32 mouse cellular contexts compared by ENCODE assay signal in genomic region chr2:149742661-149743060, GRCm38 (mm10).
"Had no signal": no experiment of that assay in that cellular context is flagged by ENCODE, and none has a peak within 500 bp of the region (broad histone marks: within the 10 kb centered on the region; RNA-seq: fewer than 3 reads in every experiment).

No protein-coding gene starts in this region.

- ATAC-seq: hindbrain, embryonic 16.5 days; hindbrain, postnatal 0 days; inflammation-experienced regulatory T-cells, adult 6 months; intestine, embryonic 15.5 days; intestine, embryonic 16.5 days; intestine, postnatal 0 days had no signal

- H3K9me3 ChIP-seq: heart, embryonic 10.5 days; heart, embryonic 12.5 days; heart, embryonic 13.5 days; heart, embryonic 15.5 days; hindbrain, embryonic 10.5 days; hindbrain, embryonic 12.5 days; hindbrain, embryonic 13.5 days; hindbrain, embryonic 15.5 days; intestine, embryonic 15.5 days had no signal

- H3K4me2 ChIP-seq: heart, embryonic 11.5 days; heart, embryonic 12.5 days; heart, embryonic 13.5 days; heart, embryonic 15.5 days; hindbrain, embryonic 12.5 days; hindbrain, embryonic 13.5 days; hindbrain, embryonic 14.5 days; hindbrain, embryonic 15.5 days; intestine, embryonic 15.5 days had no signal

- DNase-seq: heart, adult 2 months; heart, postnatal 10 days; heart, postnatal 14 days; heart, postnatal 36 days; heart, postnatal 4 days; kidney, adult 18-20 months; kidney, adult 2 months; kidney, adult 8-10 months; kidney, adult 9 months; kidney, postnatal 10 days; kidney, postnatal 14 days; kidney, postnatal 25 days; layer of hippocampus, adult 9-11 months; layer of hippocampus, postnatal 36 days had no signal

- H3K27ac ChIP-seq: heart, adult 2 months; heart, embryonic 10.5 days; heart, embryonic 13.5 days; heart, embryonic 15.5 days; hindbrain, embryonic 10.5 days; hindbrain, embryonic 12.5 days; hindbrain, embryonic 13.5 days; hindbrain, embryonic 14.5 days; hindbrain, embryonic 15.5 days; hindbrain, postnatal 0 days; intestine, embryonic 15.5 days; layer of hippocampus, adult 2 months; left cerebral cortex, adult 2 months had no signal

- H3K36me3 ChIP-seq: heart, embryonic 10.5 days; heart, embryonic 12.5 days; heart, embryonic 13.5 days; heart, embryonic 15.5 days; hindbrain, embryonic 10.5 days; hindbrain, embryonic 12.5 days; hindbrain, embryonic 13.5 days; hindbrain, embryonic 15.5 days; intestine, embryonic 15.5 days had no signal

- H3K4me1 ChIP-seq: heart, embryonic 10.5 days; heart, embryonic 12.5 days; heart, embryonic 13.5 days; heart, embryonic 15.5 days; hindbrain, embryonic 10.5 days; hindbrain, embryonic 12.5 days; hindbrain, embryonic 15.5 days; intestine, embryonic 15.5 days had no signal

- H3K4me3 ChIP-seq: heart, adult 2 months; heart, embryonic 10.5 days; heart, embryonic 12.5 days; heart, embryonic 13.5 days; heart, embryonic 15.5 days; hindbrain, embryonic 10.5 days; hindbrain, embryonic 12.5 days; hindbrain, embryonic 13.5 days; hindbrain, embryonic 15.5 days; intestine, embryonic 15.5 days; layer of hippocampus, adult 2 months; left cerebral cortex, adult 2 months had no signal

- H3K9ac ChIP-seq: heart, embryonic 12.5 days; heart, embryonic 13.5 days; heart, embryonic 15.5 days; hindbrain, embryonic 12.5 days; hindbrain, embryonic 13.5 days; hindbrain, embryonic 14.5 days; hindbrain, embryonic 15.5 days; intestine, embryonic 15.5 days had no signal

- H3K27me3 ChIP-seq: heart, embryonic 12.5 days; heart, embryonic 13.5 days; heart, embryonic 15.5 days; hindbrain, embryonic 12.5 days; hindbrain, embryonic 13.5 days; hindbrain, embryonic 15.5 days; intestine, embryonic 15.5 days had no signal
